In genomic region chr9:21620229-21620628, GRCm38 (mm10) we compare ENCODE assay signal across 23 mouse cellular contexts. TPM values are rescaled to one million over a fixed set of nuclear protein-coding genes. Genes with fewer than 3 reads are reported as not detected.
A peak's percentile ranks its signal among the peaks of the same experiment; 100 is the strongest.
DNase-seq lines count a peak whose midpoint lies in the region; ATAC-seq and TF ChIP-seq lines count a peak whose summit lies in the region.
"Had no signal": no experiment of that assay in that cellular context is flagged by ENCODE, and none has a peak within 500 bp of the region (broad histone marks: within the 10 kb centered on the region; RNA-seq: fewer than 3 reads in every experiment).

No protein-coding gene starts in this region.

- WGBS in liver, embryonic 13.5 days (ENCODE audit: insufficient replicate concordance) = 84% methylated on average over 4 of the region's 4 CpGs
- WGBS in liver, postnatal 0 days (ENCODE audit: insufficient replicate concordance) = 80% methylated on average over 4 of the region's 4 CpGs
- WGBS in stomach, embryonic 15.5 days = 75% methylated on average over 4 of the region's 4 CpGs
- WGBS in stomach, postnatal 0 days = 59% methylated on average over 4 of the region's 4 CpGs

- no peak overlapping the region for H3K4me2 ChIP-seq in liver, embryonic 13.5 days
- no peak overlapping the region for H3K4me2 ChIP-seq in liver, postnatal 0 days (ENCODE audit: low read depth, low read length)
- no peak overlapping the region for H3K4me2 ChIP-seq in stomach, embryonic 15.5 days
- H3K4me2 ChIP-seq in stomach, postnatal 0 days (replicated peaks; ENCODE audit: low read depth) = no peak overlapping the region
- H3K4me2 ChIP-seq: embryonic facial prominence, embryonic 13.5 days; embryonic facial prominence, embryonic 15.5 days; forebrain, embryonic 13.5 days; forebrain, embryonic 15.5 days had no signal

- no peak for TF ChIP-seq EP300 in liver, postnatal 0 days (IDR thresholded peaks at IDR 0.05; ENCODE audit: low read depth)
- TF ChIP-seq EP300 in stomach, postnatal 0 days (optimal IDR thresholded peaks at IDR 0.05) = no peak

- H3K9ac ChIP-seq in liver, embryonic 13.5 days = no peak overlapping the region
- no peak overlapping the region for H3K9ac ChIP-seq in liver, postnatal 0 days (replicated peaks)
- no peak overlapping the region for H3K9ac ChIP-seq in stomach, embryonic 15.5 days
- no peak overlapping the region for H3K9ac ChIP-seq in stomach, postnatal 0 days (ENCODE audit: low read length)
- H3K9ac ChIP-seq: embryonic facial prominence, embryonic 13.5 days; embryonic facial prominence, embryonic 15.5 days; forebrain, embryonic 13.5 days; forebrain, embryonic 15.5 days; forebrain, postnatal 0 days had no signal

- peaks cover 66% of the 10 kb centered on the region for H3K4me1 ChIP-seq in liver, embryonic 13.5 days (replicated peaks)
- peaks cover 19% of the 10 kb centered on the region for H3K4me1 ChIP-seq in liver, postnatal 0 days (ENCODE audit: insufficient read depth)
- H3K4me1 ChIP-seq in stomach, embryonic 15.5 days = peaks cover 9% of the 10 kb centered on the region; the same call in 1 of the 2 replicates
- no peaks in the 10 kb centered on the region; the same call in 1 of the 2 replicates for H3K4me1 ChIP-seq in stomach, postnatal 0 days (replicated peaks; ENCODE audit: control insufficient read depth, insufficient read depth)

- no peaks in the 10 kb centered on the region for H3K9me3 ChIP-seq in liver, embryonic 13.5 days (replicated peaks)
- no peaks in the 10 kb centered on the region for H3K9me3 ChIP-seq in liver, postnatal 0 days (ENCODE audit: low read length)
- H3K9me3 ChIP-seq in stomach, embryonic 15.5 days = no peaks in the 10 kb centered on the region
- H3K9me3 ChIP-seq in stomach, postnatal 0 days (ENCODE audit: control insufficient read depth, low read length) = no peaks in the 10 kb centered on the region
- H3K9me3 ChIP-seq: embryonic facial prominence, embryonic 13.5 days; embryonic facial prominence, embryonic 15.5 days; forebrain, embryonic 13.5 days; forebrain, embryonic 15.5 days had no signal

- no peak for ATAC-seq in liver, embryonic 13.5 days (ENCODE audit: low read depth)
- no peak for ATAC-seq in liver, postnatal 0 days
- ATAC-seq in stomach, embryonic 15.5 days (ENCODE audit: insufficient read depth, low FRiP score, low read depth) = no peak
- ATAC-seq in stomach, postnatal 0 days (ENCODE audit: low FRiP score, low TSS enrichment) = no peak
- ATAC-seq: forebrain, embryonic 13.5 days; forebrain, embryonic 15.5 days; forebrain, postnatal 0 days had no signal

- no peak for TF ChIP-seq CTCF in liver, postnatal 0 days (IDR thresholded peaks at IDR 0.05; ENCODE audit: low read depth)
- no peak for TF ChIP-seq CTCF in stomach, postnatal 0 days (IDR thresholded peaks at IDR 0.05; ENCODE audit: low read depth)

- DNase-seq in liver, embryonic 13.5 days = no peak
- DNase-seq in liver, postnatal 0 days = no peak
- DNase-seq in fat pad, adult 2 months (ENCODE audit: extremely low read depth, low read depth, low spot score) = peak; percentile 57
- no peak for DNase-seq in stomach, postnatal 0 days (ENCODE audit: low spot score)
- DNase-seq in heart, adult 11 months = no peak
- no peak for DNase-seq in spleen, adult 18-20 months
- no peak for DNase-seq in kidney, postnatal 14 days
- DNase-seq: adrenal gland, adult 8-10 months; adrenal gland, postnatal 14 days; adrenal gland, postnatal 36 days; cerebellum, adult 11-12 months; cerebellum, adult 2 months; cerebellum, adult 9-10 months; cerebellum, postnatal 14 days; cerebellum, postnatal 36 days; embryo, embryonic 11 days; forebrain, postnatal 0 days had no signal

- peaks cover 15% of the 10 kb centered on the region for H3K36me3 ChIP-seq in liver, embryonic 13.5 days
- H3K36me3 ChIP-seq in liver, postnatal 0 days (replicated peaks; ENCODE audit: insufficient read depth, low read length) = no peaks in the 10 kb centered on the region
- no peaks in the 10 kb centered on the region for H3K36me3 ChIP-seq in stomach, embryonic 15.5 days
- H3K36me3 ChIP-seq in stomach, postnatal 0 days (ENCODE audit: control insufficient read depth, insufficient read depth, low read length) = no peaks in the 10 kb centered on the region
- H3K36me3 ChIP-seq: embryonic facial prominence, embryonic 15.5 days; forebrain, embryonic 15.5 days had no signal

- H3K27me3 ChIP-seq in liver, embryonic 13.5 days = no peaks in the 10 kb centered on the region
- H3K27me3 ChIP-seq in liver, postnatal 0 days (ENCODE audit: insufficient read depth, low read length) = no peaks in the 10 kb centered on the region
- no peaks in the 10 kb centered on the region for H3K27me3 ChIP-seq in stomach, embryonic 15.5 days (replicated peaks)
- no peaks in the 10 kb centered on the region for H3K27me3 ChIP-seq in stomach, postnatal 0 days (ENCODE audit: control insufficient read depth, insufficient read depth, low read length)
- H3K27me3 ChIP-seq: embryonic facial prominence, embryonic 13.5 days; embryonic facial prominence, embryonic 15.5 days; forebrain, embryonic 13.5 days; forebrain, embryonic 15.5 days had no signal

- H3K4me3 ChIP-seq in liver, embryonic 13.5 days (replicated peaks) = no peak overlapping the region
- H3K4me3 ChIP-seq in liver, postnatal 0 days (ENCODE audit: low read depth, low read length) = no peak overlapping the region
- H3K4me3 ChIP-seq in stomach, embryonic 15.5 days (replicated peaks) = no peak overlapping the region
- H3K4me3 ChIP-seq in stomach, postnatal 0 days (ENCODE audit: low read depth, low read length) = no peak overlapping the region
- H3K4me3 ChIP-seq: embryonic facial prominence, embryonic 13.5 days; embryonic facial prominence, embryonic 15.5 days; erythroblast, embryonic 14.5 days; forebrain, embryonic 13.5 days; forebrain, embryonic 15.5 days had no signal

- 0 out of 2 replicates have a peak overlapping the region, but pooled peaks have one; percentile 26 for H3K27ac ChIP-seq in liver, embryonic 13.5 days
- H3K27ac ChIP-seq in liver, postnatal 0 days (ENCODE audit: low read depth) = no peak overlapping the region
- H3K27ac ChIP-seq in stomach, embryonic 15.5 days = peak overlapping the region; percentile 28; the same call in 1 of the 2 replicates
- 0 out of 2 replicates have a peak overlapping the region, but pooled peaks have one; percentile 13 for H3K27ac ChIP-seq in stomach, postnatal 0 days (replicated peaks)
- H3K27ac ChIP-seq: embryonic facial prominence, embryonic 13.5 days; embryonic facial prominence, embryonic 15.5 days; forebrain, embryonic 13.5 days; forebrain, embryonic 15.5 days had no signal

RNA-seq across cellular contexts. Expression of gene Smarca4, which starts 4.3 kb away (rescaled TPM):
- 26.5 and 29.5 TPM in 2 replicates for polyA plus RNA-seq in liver, embryonic 13.5 days (2015; fragmentation: Nextera tagmentation; extraction: Ambion mirVana)
- 12.8 and 14.3 TPM in 2 replicates for polyA plus RNA-seq in liver, postnatal 0 days (2015; fragmentation: Nextera tagmentation; extraction: Ambion mirVana)
- polyA plus RNA-seq in stomach, embryonic 15.5 days (2015; fragmentation: Nextera tagmentation; extraction: Ambion mirVana) = 68.7 and 74.3 TPM in 2 replicates
- 27.2 and 29.0 TPM in 2 replicates for polyA plus RNA-seq in stomach, postnatal 0 days (2015; fragmentation: Nextera tagmentation; extraction: Ambion mirVana)

RNA-seq across cellular contexts. Expression of gene Yipf2, which starts 27.6 kb away (rescaled TPM):
- polyA plus RNA-seq in liver, embryonic 13.5 days (2015; fragmentation: Nextera tagmentation; extraction: Ambion mirVana) = 8.8 and 10.2 TPM in 2 replicates
- polyA plus RNA-seq in liver, postnatal 0 days (2015; fragmentation: Nextera tagmentation; extraction: Ambion mirVana) = 7.8 and 8.5 TPM in 2 replicates
- 31.3 and 33.8 TPM in 2 replicates for polyA plus RNA-seq in stomach, embryonic 15.5 days (2015; fragmentation: Nextera tagmentation; extraction: Ambion mirVana)
- 22.5 and 25.5 TPM in 2 replicates for polyA plus RNA-seq in stomach, postnatal 0 days (2015; fragmentation: Nextera tagmentation; extraction: Ambion mirVana)

RNA-seq across cellular contexts. Expression of gene Timm29, which starts 27.7 kb away (rescaled TPM):
- 17.7 and 21.5 TPM in 2 replicates for polyA plus RNA-seq in liver, embryonic 13.5 days (2015; fragmentation: Nextera tagmentation; extraction: Ambion mirVana)
- polyA plus RNA-seq in liver, postnatal 0 days (2015; fragmentation: Nextera tagmentation; extraction: Ambion mirVana) = 12.5 and 13.0 TPM in 2 replicates
- 25.4 and 29.9 TPM in 2 replicates for polyA plus RNA-seq in stomach, embryonic 15.5 days (2015; fragmentation: Nextera tagmentation; extraction: Ambion mirVana)
- 16.5 and 18.2 TPM in 2 replicates for polyA plus RNA-seq in stomach, postnatal 0 days (2015; fragmentation: Nextera tagmentation; extraction: Ambion mirVana)
